Mouse (Mus musculus) spleen, adult 18-20 months (tissue): ENCODE measurements around the gene Mrps18c.

ENCODE experiments used
- DNase-seq, 2 experiments: peaks; one replicate each; pipeline ENCODE4 v3.0.0; 2022; ENCODE audit warnings: mixed read lengths in 2 of 2

Mrps18c gene

DNA sequence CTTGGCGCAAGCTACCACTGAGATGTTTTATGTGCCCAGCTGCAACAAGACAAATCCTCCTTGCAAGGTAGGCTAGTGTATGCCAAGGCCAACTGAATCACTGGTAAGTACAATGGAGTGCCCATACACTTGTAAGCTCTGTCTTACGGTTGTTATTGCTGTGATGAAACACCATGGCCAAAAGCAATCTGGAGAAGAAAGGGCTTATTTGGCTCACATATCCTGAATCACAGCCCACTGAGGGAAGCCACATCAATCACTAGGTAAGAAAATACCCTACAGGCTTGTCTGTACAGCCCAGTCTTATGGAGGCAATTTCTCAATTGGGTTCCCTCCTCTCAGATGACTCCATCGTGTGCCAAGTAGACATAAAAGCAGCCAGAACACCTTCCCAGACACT is 30.3 kb downstream of the Mrps18c start:
- DNase-seq, result no peak

DNA sequence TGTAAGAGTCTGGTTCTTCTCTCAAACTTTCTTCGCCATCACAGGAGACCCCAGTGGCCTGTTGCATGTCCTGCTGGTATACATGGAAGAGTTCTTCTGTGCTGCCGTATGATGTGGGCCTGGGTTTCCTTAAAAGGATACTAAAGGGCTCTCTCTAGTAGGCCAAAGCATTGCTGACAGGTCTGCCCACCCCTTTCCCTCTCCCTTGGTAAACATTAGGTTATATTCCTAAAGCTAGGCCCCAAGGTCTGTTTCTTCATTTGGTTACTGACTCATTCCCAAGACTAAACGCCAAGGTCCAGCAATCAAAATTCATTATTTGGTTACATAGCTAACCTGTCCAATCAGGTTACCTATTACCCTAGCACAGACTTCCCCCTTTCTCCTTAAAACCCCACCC is 34.3 kb downstream of the Mrps18c start:
- no peak for DNase-seq

DNA sequence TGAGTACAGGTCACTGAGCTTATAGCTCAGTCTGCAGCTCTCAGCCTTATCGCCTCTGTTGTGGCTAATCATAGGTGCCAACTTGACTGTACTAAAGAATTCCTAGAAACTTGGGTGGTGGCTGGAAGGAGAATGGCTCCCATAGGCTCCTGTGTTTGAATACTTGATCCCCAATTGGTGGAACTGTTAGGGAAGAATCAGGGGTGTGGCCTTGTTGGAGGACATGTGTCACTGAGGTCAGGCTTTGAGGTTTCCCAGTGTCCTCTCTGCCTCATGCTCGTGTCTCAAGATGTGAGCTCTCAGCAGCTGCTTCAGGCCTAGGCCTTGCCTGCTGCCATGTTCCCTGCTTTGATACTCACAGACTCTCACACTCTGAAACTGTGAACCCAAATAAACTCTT is 35.4 kb downstream of the Mrps18c start:
- no peak for DNase-seq

DNA sequence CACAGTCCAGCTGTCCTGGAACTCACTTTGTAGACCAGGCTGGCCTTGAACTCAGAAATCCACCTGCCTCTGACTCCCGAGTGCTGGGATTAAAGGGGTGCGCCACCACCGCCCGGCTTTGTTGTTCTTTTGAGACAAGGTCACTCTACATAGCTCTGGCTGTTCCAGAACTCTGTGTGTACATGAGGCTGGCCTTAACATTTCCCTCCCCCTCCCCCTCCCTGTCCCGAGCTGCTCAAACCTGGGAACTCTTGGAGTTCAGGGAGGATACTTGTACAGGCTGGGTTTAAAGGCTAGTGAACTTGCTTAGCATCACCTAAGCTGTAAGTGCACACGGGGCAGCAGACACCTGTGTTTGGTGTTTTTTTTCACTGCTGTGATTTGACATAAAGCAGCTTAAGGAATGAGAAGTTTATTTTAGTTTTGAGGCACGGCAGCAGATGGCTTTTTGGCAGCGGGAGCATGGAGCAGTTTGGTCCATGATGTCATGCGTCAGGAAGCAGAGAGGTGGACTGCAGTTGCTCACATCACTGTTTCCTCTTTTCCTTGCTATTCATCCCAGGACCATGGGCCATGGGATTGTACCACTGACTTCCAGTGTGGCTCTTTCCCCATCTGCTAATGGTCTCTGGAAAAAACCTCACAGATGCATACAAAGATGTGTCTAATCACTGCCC is 37.6 kb downstream of the Mrps18c start:
- no peak for DNase-seq

DNA sequence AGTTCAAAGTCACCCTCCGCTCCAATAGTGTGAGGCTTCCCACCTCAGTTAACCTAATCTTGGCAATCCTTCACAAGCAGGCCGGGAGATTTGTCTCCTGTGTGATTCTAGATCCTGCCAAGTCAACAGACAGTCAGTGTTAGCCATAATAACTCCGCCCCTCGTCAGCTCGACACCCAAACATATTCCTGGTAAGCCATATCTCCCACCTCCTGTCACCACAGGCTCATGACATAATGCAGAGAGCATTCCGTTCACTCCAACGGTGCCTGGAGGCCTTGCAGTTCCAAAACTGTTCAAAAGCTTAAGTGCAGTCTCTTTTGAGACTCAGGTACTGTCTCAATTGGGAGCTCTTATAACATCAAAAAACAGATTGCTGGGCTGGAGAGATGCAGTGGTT is 39.5 kb downstream of the Mrps18c start:
- no peak for DNase-seq

DNA sequence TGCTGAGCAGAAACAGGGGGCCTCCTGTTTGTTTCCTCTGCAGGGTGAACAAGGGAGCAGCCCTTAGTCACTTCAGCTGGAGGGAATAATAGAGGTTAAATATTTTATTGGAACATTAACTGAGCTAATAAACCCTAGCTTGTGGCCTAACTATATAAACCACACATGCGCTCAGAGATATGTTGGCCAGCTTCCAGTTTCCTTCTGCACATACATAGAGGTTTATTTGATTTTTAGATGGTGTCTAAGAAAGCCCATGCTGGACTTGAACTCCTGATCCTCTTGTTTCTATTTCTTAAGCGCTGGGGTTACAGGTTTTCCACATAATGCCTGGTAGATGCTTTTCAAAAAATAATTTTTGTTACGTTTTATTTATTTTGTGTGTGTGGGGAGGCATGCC is 46.1 kb downstream of the Mrps18c start:
- DNase-seq, result no peak

DNA sequence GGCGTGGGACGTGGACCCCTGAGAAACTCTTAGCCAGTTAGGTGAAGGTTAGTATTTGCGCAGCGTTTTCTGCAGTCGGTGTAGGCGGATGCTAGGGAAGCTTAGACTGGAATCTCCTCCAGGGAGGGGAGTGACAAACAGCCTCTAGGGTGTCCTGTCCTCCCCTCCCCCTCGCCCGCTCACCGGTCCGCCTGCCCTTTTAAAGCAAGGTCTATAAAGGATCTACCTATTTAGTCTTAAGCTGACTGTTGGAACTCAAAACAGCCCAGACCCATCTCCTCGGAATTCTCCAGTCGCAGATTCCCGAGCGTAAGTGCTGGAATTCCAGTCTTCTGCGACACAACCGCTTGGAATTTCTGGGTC is 47.0 kb downstream of the Mrps18c start, which contains the start of gene Gpat3:
Gene Gpat3, plus strand, starts transcription at position 229 of the 363 bp plus-strand sequence.
- DNase-seq, result peak; percentile 7 to 31

DNA sequence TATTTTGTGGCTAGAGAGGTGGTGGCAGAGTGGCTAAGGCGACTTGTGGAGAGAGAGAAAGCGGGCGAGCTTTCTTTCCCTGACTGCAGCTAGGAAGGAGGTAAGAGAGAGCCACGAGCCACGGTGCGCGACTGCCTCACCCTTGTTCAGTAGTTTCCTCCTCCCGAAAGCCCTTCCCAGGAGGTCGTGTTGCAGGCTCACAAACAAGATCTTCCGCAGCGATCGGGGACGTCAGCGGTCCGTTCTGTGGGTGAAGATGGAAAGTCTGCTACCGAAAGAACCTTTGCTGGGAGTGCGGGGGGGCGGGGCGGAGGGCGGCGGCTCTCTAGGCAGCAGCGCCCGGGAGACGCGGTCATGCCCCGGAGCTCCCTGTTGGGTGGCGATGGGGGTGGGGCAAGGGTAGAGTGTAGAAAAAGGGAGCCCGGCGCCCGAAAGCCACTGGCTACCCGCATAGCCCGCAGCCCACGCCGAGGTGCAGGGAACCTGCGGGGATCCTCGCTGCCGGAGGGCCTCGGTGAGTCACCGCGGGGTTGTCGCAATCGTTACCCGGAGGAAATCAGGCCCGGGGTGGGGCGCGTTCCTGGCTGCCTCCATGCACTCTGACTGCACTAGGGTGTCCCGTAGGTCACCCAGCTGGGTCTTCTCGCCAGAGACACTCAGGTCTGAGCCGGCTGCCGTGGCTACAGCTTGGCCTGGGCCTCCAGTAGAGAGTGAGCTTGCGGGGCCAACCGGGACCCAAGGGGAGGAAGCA is 47.6 kb downstream of the Mrps18c start:
- peak; percentile 56 to 70 for DNase-seq

DNA sequence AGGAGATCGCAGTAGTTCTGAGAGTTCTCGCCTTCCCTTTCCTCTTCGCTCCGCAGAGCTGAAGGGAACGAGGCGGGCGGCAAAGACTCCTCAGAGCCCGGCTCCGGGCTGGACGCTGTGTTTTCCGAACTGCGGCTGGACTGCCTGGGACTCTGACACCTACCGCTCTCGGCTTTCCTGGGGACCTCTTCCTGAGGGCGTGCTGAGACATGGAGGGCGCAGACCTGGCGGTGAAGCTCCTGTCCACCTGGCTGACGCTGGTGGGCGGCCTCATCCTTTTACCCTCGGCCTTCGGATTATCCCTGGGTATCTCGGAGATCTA is 48.1 kb downstream of the Mrps18c start:
- DNase-seq, result no peak

DNA sequence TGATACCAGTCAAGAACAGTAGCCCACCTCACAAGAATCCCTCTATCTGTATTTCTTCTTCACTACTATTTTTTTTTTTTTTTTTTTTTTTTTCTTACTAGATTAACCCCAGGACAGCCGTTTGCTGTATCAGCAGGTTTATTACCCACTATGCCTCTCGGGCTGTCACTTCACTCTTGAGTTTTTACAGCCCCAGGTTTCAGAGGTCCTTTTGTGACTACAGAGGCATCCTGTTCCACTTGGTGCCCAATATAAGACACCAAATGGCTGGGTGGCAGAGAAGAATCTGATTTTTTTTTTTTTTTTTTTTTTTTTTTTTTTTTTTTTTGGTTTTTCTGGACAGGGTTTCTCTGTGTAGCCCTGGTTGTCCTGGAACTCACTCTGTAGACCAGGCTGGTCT is 48.7 kb downstream of the Mrps18c start:
- DNase-seq, result no peak

DNA sequence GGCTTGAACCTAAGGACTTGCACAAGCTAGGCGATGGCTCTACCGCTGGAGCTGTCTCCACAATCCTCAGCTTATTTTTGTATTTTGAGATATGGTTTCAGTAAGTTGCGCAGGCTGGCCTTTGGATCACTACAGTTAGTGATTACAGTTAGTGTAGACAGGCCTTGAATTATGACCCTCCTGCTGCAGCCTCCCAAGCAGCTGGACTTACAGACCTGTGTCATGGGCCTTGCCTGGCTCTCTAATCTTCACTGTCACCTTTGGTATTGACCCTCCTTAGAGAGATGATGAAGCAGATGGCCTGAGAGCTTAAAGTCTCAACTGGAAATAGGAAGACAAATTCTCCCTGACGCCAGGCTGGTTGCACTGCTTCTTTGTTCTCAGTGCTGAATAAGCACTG is 55.5 kb downstream of the Mrps18c start:
- DNase-seq, result no peak
